Mouse (Mus musculus): Measurements from ENCODE around the gene Gpc6.

- TF ChIP-seq POLR2A (IDR thresholded peaks at IDR 0.05; ENCODE audit: insufficient read depth, low read depth, low read length): no peak
- no peak for TF ChIP-seq CTCF (IDR thresholded peaks at IDR 0.05; ENCODE audit: insufficient read depth, low read depth, low read length)
These were observed 987.6 kb downstream of the Gpc6 start for GRCm38 (mm10) chr14:117912624-117913270.

All from olfactory bulb, adult 2 months (tissue).